Mouse (Mus musculus): ENCODE data around the gene Tet3.
"Not testable (repeated sequence)": the region's sequence is repeated elsewhere in the genome, so short reads cannot be mapped to it uniquely, and the experiment has no call there.

Tet3 gene

GRCm38 (mm10) chr6:83361523-83362248 is 97.2 kb downstream of the Tet3 start:
- no peak for DNase-seq

- DNase-seq = no peak
Observed at GRCm38 (mm10) chr6:83357436-83357835, 101.4 kb downstream of the Tet3 start.

- DNase-seq = peak; percentile 71 to 78
Observed at GRCm38 (mm10) chr6:83356569-83357138, 102.2 kb downstream of the Tet3 start.

- DNase-seq = no peak
Observed at GRCm38 (mm10) chr6:83354856-83355781, 103.8 kb downstream of the Tet3 start.

GRCm38 (mm10) chr6:83352666-83353410 is 106.0 kb downstream of the Tet3 start:
- no peak for DNase-seq

GRCm38 (mm10) chr6:83351490-83352160 is 107.3 kb downstream of the Tet3 start:
- no peak for DNase-seq

GRCm38 (mm10) chr6:83350851-83351405 is 108.0 kb downstream of the Tet3 start:
- no peak for DNase-seq

GRCm38 (mm10) chr6:83350172-83350571 is 108.7 kb downstream of the Tet3 start:
- DNase-seq = no peak

- DNase-seq = peak; percentile 88 to 91
Observed at GRCm38 (mm10) chr6:83349274-83349958, 109.5 kb downstream of the Tet3 start.

GRCm38 (mm10) chr6:83348873-83349272 is 110.0 kb downstream of the Tet3 start, which contains the start of gene Bola3:
Gene Bola3 (plus strand): TSS chr6:83349147.
- DNase-seq = no peak

- DNase-seq = no peak
Observed at GRCm38 (mm10) chr6:83347916-83348315, 111.0 kb downstream of the Tet3 start.

- DNase-seq = not testable (repeated sequence)
Observed at GRCm38 (mm10) chr6:83345285-83345684, 113.6 kb downstream of the Tet3 start.

- no peak for DNase-seq
Observed at GRCm38 (mm10) chr6:83342957-83343356, 115.9 kb downstream of the Tet3 start.

GRCm38 (mm10) chr6:83341387-83341786 is 117.5 kb downstream of the Tet3 start:
- no peak for DNase-seq

GRCm38 (mm10) chr6:83327591-83328190 is 131.2 kb downstream of the Tet3 start:
- DNase-seq = no peak

GRCm38 (mm10) chr6:83326761-83327160 is 132.1 kb downstream of the Tet3 start:
- DNase-seq = no peak

GRCm38 (mm10) chr6:83326394-83326736 is 132.5 kb downstream of the Tet3 start:
- DNase-seq = no peak

GRCm38 (mm10) chr6:83325525-83326393 is 133.1 kb downstream of the Tet3 start, which contains the start of the genes Mthfd2 and Mob1a:
Gene Mthfd2 (minus strand): TSS chr6:83325908.
Gene Mob1a (plus strand): TSS chr6:83326016.
- DNase-seq = peak; percentile 96

GRCm38 (mm10) chr6:83323652-83324419 is 135.0 kb downstream of the Tet3 start:
- no peak for DNase-seq

Data from lung, adult 18-20 months (tissue).